Mouse (Mus musculus) kidney, adult 2 months (tissue): Measurements from ENCODE around the gene Lamp1. TPM values are rescaled to one million over a fixed set of nuclear protein-coding genes. Genes with fewer than 3 reads are reported as not detected.

Source experiments
- DNase-seq: peaks from one replicate; pipeline ENCODE4 v3.0.0; 2021
- H3K27ac ChIP-seq: fragments of 200-500 bp; 2 replicates; pipeline ENCODE4 v1.5.1; 2012; ENCODE audit warnings: low read depth, low read length, control low read depth, inconsistent platforms; ENCODE audit not compliant: insufficient read depth
- H3K27me3 ChIP-seq: fragments of 200-500 bp; replicated peaks from 2 replicates; pipeline ENCODE4 v1.6.1; 2012; ENCODE audit warnings: mild to moderate bottlenecking, moderate library complexity, low read length, inconsistent platforms; ENCODE audit not compliant: control insufficient read depth, insufficient read depth
- H3K36me3 ChIP-seq: fragments of 200-500 bp; 2 replicates; pipeline ENCODE4 v1.6.1; 2012; ENCODE audit warnings: mild to moderate bottlenecking, moderate library complexity, low read length, inconsistent platforms; ENCODE audit not compliant: control insufficient read depth, insufficient read depth
- H3K4me1 ChIP-seq: fragments of 200-500 bp; 2 replicates; pipeline ENCODE4 v1.6.1; 2011; ENCODE audit warnings: low read length; ENCODE audit not compliant: control insufficient read depth, insufficient read depth
- H3K4me3 ChIP-seq: fragments of 200-500 bp; 2 replicates; pipeline ENCODE4 v1.5.1; 2011; ENCODE audit warnings: mild to moderate bottlenecking, low read depth, low read length, control low read depth; ENCODE audit not compliant: insufficient read depth
- CTCF ChIP-seq: fragments of 200-500 bp; conservative IDR thresholded peaks from 2 replicates; pipeline ENCODE4 v1.5.1; 2011; ENCODE audit warnings: low read depth, mild to moderate bottlenecking, control low read depth, low read length, moderate library complexity, mixed read lengths; ENCODE audit not compliant: insufficient read depth, insufficient read length
- POLR2A ChIP-seq: fragments of 200-500 bp; IDR thresholded peaks from one replicate; pipeline ENCODE4 v1.6.1; 2011; ENCODE audit warnings: low read depth, low read length, control low read depth
- WGBS: fragments of 180-500 bp; shearing (Covaris S2); methylation state at CpG from one replicate; pipeline ENCODE4 v1.1.7; 2018; 5-methylcytosine and 5-hydroxymethylcytosine counted together
- polyA plus RNA-seq: library from polyadenylated mRNA; depleted of rRNA; stranded (reverse); fragments of >200 nt; gene quantifications from 2 replicates; pipeline ENCODE4 v1.2.3, GENCODE M21; 2012

Gene Lamp1
- polyA plus RNA-seq, 1 experiment = 1,404 TPM

- H3K4me3 ChIP-seq = no peak overlapping the region
- no peaks in the 10 kb centered on the region for H3K27me3 ChIP-seq
- no peak for TF ChIP-seq POLR2A
- no peak for TF ChIP-seq CTCF
- 69% methylated on average over 5 of the region's 5 CpGs for WGBS
- 0 out of 2 replicates have a peak overlapping the region, but pooled peaks have one; percentile 6 for H3K27ac ChIP-seq
- H3K4me1 ChIP-seq = peaks cover 3% of the 10 kb centered on the region; the same call in 1 of the 2 replicates
- H3K36me3 ChIP-seq = no peaks in the 10 kb centered on the region
- no peak for DNase-seq
These were observed 46.4 kb downstream of the Lamp1 start for GRCm38 (mm10) chr8:13205311-13205710.

GRCm38 (mm10) chr8:13206290-13206689, 47.3 kb downstream of the Lamp1 start:
- Histone ChIP-seq H3K27me3 (no peaks in the 10 kb centered on the region), H3K4me1 (peaks cover 3% of the 10 kb centered on the region; the same call in 1 of the 2 replicates), H3K4me3 (no peak overlapping the region), H3K27ac (no peak overlapping the region), H3K36me3 (no peaks in the 10 kb centered on the region)
- 50% methylated on average over 5 of the region's 5 CpGs for WGBS
- no peak for TF ChIP-seq POLR2A
- no peak for TF ChIP-seq CTCF
- no peak for DNase-seq

GRCm38 (mm10) chr8:13208627-13209355, 49.8 kb downstream of the Lamp1 start:
- DNase-seq = peak; percentile 63

GRCm38 (mm10) chr8:13209770-13210169, 50.8 kb downstream of the Lamp1 start:
- no peaks in the 10 kb centered on the region for H3K36me3 ChIP-seq
- no peaks in the 10 kb centered on the region for H3K4me1 ChIP-seq
- DNase-seq = no peak
- no peak for TF ChIP-seq POLR2A
- no peak for TF ChIP-seq CTCF
- H3K27ac ChIP-seq = no peak overlapping the region
- WGBS = 75% methylated on average over 1 of the region's 1 CpGs
- no peak overlapping the region for H3K4me3 ChIP-seq
- no peaks in the 10 kb centered on the region for H3K27me3 ChIP-seq

More at GRCm38 (mm10) chr8:13208627-13209355, 49.8 kb downstream of the Lamp1 start:
- WGBS = 31% methylated on average over 6 of the region's 6 CpGs
- 0 out of 2 replicates have a peak, but pooled peaks cover 3% of the 10 kb centered on the region for H3K4me1 ChIP-seq
- H3K36me3 ChIP-seq = no peaks in the 10 kb centered on the region
- no peaks in the 10 kb centered on the region for H3K27me3 ChIP-seq
- H3K27ac ChIP-seq = no peak overlapping the region
- TF ChIP-seq POLR2A (no peak), CTCF (peak; percentile 59)
- no peak overlapping the region for H3K4me3 ChIP-seq

- no peak overlapping the region for H3K27ac ChIP-seq
- no peak for TF ChIP-seq POLR2A
- TF ChIP-seq CTCF = peak; percentile 90
- 20% methylated on average over 10 of the region's 10 CpGs for WGBS
These were observed 54.7 kb downstream of the Lamp1 start for GRCm38 (mm10) chr8:13213479-13214268.

GRCm38 (mm10) chr8:13216386-13216785, 57.4 kb downstream of the Lamp1 start:
- WGBS = 69% methylated on average over 8 of the region's 8 CpGs
- TF ChIP-seq POLR2A (no peak), CTCF (no peak)
- no peak overlapping the region for H3K27ac ChIP-seq
- DNase-seq = no peak
- no peak overlapping the region for H3K4me3 ChIP-seq
- no peaks in the 10 kb centered on the region for H3K4me1 ChIP-seq
- no peaks in the 10 kb centered on the region for H3K27me3 ChIP-seq
- H3K36me3 ChIP-seq = no peaks in the 10 kb centered on the region

More at GRCm38 (mm10) chr8:13213479-13214268, 54.7 kb downstream of the Lamp1 start:
- no peaks in the 10 kb centered on the region for H3K36me3 ChIP-seq
- no peaks in the 10 kb centered on the region for H3K27me3 ChIP-seq
- DNase-seq = peak; percentile 93
- no peaks in the 10 kb centered on the region for H3K4me1 ChIP-seq
- no peak overlapping the region for H3K4me3 ChIP-seq

GRCm38 (mm10) chr8:13217093-13217492, 58.1 kb downstream of the Lamp1 start:
- no peak for TF ChIP-seq CTCF
- TF ChIP-seq POLR2A = no peak
- WGBS = 43% methylated on average over 5 of the region's 5 CpGs
- H3K36me3 ChIP-seq = no peaks in the 10 kb centered on the region
- H3K27ac ChIP-seq = no peak overlapping the region
- no peaks in the 10 kb centered on the region for H3K27me3 ChIP-seq
- DNase-seq = no peak
- no peaks in the 10 kb centered on the region for H3K4me1 ChIP-seq
- no peak overlapping the region for H3K4me3 ChIP-seq
